Mouse (Mus musculus) cerebral cortex, adult 2 months (tissue): ENCODE data around the gene Ccnf.

Experiments
- WGBS: fragments of 180-500 bp; shearing (Covaris S2); methylation state at CpG from one replicate; pipeline ENCODE4 v1.1.7; 2018; 5-methylcytosine and 5-hydroxymethylcytosine counted together

Ccnf gene

DNA sequence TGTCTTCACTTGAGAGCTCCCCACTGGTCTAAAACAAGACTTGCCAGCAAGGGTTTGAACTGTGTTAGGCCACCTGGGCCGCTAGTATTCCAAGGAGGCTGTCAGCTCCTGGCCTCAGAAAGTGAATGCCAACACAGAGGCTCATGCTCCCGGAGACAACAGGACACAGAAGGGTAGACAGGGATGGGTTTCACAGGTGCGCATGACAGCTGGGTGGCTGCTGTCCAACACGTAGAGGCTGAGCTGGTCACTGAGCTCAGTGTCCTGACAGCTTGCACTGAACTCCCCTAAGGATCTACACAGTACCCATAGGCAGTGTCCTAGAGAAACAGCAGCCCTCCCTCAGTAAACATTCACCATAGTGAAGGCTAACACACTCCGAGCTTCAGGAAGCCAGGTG, 27.8 kb downstream of the Ccnf start:
- WGBS = 89% methylated on average over 5 of the region's 5 CpGs

DNA sequence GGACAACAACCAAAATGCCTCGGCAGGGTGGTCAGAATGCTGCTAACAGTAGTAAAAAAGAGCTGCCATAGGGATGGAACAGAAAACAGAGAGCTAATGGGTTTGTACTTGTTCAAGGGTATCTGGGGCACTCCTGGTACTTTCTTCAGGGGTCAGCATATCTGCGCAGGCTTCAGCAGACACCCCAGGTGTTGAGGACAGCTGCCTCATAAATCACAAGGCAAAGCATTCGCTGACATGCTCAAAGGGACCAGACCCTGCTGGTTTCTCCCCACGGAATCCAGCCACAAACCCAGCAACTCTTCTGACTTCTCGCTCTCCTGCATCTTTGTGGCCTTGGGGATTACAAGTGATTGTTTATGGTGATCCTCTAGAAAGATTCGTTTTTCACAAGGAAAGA, 28.6 kb downstream of the Ccnf start:
- 85% methylated on average over 6 of the region's 6 CpGs for WGBS

DNA sequence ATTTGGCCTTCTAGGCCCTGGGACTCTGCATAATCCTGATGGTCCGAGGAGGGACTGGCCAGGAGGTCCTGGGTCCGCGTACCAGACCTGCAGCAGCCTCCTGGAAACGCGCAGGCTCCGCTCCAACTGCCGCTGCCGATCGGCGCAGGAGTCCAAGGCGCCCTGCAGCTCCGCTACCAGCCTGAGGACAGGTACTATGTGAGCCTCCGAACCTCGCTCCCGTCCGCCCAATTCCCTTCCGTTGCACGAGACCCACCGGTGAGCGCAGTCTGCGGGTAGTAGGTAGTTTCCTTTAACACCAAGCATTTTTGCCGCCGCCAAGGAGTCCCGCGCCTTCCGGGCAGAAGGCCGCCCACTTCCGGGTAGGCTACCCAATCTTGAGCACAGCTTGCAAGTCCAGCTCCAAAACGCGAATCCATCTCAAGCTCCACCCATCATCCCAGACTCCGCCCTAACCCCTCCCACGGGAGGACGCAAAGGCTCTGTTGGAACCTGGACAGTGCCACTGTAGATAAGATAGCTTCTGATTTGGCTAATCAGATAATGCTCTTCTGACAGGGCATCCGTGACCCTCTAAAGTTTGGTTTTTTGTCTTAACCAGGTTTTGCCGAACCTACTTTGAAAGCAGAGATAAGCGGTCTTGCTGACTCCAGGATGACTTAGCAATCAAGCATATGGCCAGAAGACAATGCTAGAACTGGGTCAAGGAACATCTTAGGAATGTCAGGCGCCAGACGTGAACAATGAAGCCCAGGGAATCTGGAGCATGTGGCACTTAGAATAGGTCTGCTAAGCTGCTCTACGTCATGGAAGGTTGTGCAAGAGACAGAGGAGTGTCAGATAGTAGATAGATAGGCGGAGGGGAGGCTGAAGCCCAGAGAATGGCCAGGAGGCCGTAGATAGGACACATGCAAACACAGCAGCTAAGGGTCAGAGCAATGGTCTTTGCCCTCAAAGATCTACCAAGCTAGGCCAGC, 30.6 kb downstream of the Ccnf start, which contains the start of gene Tedc2:
Gene Tedc2 (minus strand): TSS at position 417 of the 977 bp plus-strand sequence.
- 5% methylated on average over 41 of the region's 41 CpGs for WGBS

DNA sequence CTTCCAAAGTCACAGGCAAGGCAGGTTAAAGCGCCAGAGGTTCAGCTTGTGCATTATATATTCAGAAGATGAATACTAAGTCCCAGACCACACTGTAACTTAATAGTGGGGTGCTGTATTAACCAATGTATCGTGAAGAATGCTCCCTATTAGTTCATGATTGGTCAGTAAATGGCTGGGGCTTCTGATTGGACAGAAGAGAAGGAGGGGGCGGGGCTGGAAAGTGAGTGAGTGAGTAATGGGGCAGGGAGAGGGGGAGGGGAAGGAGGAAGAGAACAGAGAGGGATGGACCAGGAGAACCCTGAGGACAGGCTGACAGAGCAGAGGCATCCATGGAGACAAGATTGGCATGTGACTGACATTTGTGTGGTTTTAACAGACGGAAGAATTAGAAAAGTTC, 34.4 kb downstream of the Ccnf start:
- WGBS = 84% methylated on average over 4 of the region's 4 CpGs

DNA sequence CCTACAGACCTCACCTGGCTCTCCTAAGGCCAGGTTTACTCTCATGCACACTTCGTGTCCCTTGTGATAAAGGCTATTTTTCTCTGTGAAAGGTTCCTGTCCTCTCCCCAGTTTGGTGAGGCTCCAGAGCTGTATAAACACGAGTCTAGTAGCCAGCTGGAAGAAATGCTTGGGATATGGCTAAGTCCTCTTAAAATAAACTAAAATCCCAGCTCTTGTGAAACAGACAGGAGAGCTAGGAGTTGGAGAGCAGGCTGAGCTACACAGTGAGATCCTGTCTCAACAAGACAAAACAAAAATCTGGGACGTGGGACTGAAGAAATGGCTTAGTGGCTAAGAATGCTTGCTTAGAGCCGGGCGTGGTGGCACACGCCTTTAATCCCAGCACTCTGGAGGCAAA, 38.1 kb downstream of the Ccnf start:
- WGBS = 43% methylated on average over 6 of the region's 6 CpGs

DNA sequence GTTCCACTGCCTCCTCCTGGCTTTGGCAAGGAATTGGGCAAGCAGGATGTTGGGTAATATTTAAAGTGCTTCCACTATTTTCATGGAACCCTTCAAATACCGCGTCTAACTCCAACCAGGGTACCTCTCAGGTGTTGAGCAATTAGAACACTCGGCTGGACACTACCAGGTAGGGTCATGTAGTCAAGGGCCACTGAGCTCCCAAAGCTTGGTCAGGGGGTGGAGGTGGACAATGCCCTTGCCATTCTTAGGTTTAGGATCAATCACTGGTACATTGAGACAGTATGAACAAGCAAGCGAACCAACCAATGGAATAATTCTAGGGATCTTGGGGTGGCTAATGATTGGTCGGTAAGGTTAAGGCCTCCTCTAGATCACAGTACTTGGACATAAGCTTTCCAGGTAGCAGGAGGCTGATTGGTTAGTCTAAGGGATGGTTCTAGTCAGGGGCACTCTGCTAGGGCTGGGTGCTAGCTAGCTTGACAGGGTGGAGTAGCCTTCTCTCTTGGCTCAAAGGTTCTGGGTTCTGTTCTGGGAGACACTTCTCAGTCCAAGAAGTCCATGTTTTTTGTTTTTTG, 38.8 kb downstream of the Ccnf start:
- WGBS = 37% methylated on average over 5 of the region's 5 CpGs

DNA sequence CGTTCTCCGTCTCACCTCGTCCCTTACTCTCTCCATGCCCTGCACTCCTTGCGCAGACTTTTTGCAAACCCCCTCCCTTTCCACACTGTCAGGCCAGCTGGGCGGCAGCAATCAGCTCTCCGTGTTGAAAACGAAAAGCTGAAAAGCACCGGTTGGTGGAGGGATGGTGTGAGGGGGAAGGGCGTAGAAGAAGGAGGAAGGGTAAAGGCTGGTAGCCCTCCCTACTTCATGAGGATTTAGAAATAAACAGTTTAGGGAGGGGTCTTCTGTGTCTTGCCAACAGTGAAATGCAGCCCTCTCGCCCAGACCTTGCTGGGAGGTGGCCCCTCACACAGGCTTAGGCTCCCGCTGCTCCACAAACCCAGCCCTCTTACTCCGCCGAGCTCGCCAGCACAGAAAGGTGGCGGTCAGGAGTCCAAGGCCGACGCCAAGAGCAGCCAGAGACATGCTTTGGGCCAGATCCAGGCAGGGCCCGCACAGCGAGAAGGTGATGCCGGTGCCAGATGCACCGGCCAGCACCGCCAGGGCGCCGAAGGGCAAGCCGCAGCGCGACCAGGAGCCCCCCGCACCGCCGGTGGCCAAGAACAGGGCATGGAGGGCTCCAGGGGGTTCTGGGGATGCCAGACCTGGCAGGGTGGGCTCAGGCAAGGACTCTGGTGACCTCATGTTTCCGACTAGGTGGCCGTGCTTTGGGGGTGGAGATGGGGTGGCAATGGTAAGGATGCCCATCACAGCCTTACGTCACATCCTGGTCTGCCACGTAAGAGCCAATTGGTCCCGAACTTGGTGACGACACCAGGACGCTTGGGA, 39.4 kb downstream of the Ccnf start:
- 4% methylated on average over 37 of the region's 37 CpGs for WGBS

DNA sequence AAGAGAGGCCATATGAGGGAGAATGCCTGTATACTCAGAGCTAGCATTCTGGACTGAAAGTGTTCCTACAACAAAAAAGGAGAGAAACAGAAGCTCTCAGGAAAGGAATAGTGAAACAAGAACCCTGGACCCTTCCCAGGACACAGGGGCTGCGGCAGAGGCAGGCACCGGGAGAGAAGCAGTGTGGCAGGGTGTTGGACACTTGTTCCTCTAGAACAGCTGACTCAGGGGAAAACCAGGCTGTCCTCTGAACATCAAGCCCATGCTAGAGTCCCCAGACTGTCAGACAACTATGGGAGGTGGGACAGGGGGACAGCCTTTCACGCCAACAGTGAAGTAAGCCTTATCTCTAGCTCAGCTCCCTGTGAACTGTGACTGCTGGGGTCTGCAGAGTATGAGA, 40.7 kb downstream of the Ccnf start:
- WGBS = 79% methylated on average over 3 of the region's 3 CpGs

DNA sequence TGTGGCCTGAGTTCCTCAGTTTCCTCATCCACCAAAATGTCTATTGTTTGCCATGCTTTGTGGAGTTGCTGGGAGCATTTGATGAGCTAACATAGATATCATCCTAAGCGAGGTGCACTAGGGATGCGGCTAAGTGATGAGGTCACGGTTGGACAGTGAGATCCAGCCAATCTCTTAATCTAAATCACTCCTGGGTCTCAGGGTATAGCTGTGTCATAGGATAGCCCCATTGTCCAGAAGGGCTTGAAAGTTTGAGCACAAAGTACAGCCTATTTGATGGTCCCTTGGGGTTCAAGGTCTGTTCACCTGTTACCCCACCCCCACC, 41.4 kb downstream of the Ccnf start:
- WGBS = 79% methylated on average over 3 of the region's 3 CpGs

DNA sequence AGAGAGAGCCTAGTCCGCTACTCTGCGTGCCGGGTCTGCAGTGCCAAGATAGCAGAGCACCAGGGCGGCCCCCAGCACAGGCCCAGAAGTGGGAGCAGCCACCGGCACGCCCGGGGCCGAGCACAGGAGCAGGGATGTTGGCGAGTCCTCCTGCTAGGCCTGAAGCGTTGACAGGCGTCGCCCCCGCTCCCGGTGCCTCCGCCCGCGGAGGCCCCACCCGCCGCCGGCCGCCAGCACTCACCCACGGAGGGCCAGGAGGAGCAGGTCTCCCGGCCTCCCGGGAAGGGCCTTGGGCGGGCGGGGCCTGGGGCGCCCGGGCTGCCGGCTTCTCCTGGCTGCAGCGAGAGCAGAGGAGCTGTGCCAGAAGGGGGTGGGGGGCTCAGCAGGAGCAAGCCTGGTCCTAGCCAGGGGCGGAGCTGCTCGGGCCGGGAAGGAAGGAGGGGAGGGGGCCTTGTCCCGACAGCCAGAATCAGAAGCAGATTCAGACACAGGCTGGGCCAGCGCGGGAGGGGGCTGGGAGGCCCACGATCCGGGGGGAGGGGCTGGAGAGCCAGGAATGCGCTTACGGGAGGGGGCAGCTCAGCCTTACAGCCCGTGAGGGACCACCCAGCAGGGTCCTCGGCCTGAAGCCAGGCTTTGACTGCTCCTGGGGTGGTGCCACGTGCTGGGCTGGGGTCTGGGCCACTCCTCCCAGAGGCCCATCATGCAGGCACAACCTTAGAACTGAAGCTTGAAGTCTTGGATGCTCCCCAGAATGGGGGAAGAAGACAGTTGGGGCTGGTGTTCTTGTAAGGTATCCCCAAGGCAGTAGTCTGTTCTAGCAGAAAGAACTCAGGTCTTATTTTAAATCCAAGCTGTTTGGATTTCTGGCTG, 42.0 kb downstream of the Ccnf start, which contains the start of gene Ntn3:
Gene Ntn3 (minus strand): TSS at position 489 of the 873 bp plus-strand sequence.
- 2% methylated on average over 43 of the region's 43 CpGs for WGBS

DNA sequence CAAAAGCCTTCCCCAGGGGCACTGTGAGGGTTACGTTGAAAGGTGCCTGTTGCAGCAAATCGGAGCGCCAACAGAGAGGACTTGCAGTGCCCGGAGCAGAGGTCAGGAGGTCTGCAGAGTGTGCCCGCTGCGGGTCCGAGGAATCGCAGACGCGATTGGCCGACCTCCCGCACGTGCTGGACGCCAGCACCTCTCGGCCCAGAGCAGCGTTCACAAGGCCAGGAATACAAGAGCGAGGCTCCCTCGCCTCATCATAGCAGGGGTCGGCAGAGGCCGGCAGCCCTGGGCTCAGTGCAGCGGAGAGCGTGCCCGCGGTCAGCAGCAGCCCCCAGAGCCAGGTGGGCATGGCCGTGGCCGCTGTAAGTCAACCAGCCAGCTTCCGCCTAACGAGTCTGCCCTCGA, 42.6 kb downstream of the Ccnf start:
- 4% methylated on average over 29 of the region's 29 CpGs for WGBS

DNA sequence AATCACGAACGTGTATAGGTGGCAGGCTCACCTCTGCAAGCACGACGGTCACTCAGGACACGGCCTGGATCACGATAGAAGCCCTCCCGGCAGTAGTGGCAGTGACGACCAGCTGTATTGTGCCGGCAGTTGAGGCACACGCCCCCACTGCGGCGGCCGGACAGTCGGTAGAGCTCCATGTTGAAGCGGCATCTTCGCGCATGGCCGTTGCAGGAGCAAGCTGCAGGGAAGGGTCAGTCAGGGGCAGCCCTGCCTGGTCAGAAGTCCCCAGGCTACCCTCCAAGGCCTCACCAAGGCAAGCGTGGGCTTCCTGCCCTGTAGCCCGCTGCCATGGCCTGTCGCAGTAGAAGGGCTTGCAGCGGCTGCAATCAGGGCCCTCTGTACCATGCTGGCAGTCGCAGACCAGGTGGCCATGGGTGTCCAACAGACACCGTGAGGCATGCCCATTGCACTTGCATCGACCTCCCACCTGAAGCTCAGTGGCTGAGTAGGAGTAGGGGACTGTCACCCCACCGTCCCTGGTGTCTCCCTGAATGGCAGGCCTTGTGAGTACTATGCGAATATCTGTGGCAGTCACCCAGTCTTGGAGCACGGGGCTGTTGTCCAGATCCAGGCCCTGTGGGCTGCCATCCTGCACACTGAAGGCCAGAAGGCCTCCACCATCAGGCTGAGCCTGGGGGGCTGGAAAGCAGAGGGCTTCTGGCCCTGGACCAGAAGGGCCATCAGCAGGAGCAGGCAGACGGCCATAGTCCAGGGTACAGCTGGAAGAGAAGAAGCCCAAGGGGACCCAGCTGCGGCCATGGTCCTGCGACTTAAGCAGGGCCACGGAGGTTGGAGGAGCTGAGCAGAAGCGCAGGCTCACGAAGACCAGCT, 43.3 kb downstream of the Ccnf start:
- WGBS = 70% methylated on average over 34 of the region's 34 CpGs

DNA sequence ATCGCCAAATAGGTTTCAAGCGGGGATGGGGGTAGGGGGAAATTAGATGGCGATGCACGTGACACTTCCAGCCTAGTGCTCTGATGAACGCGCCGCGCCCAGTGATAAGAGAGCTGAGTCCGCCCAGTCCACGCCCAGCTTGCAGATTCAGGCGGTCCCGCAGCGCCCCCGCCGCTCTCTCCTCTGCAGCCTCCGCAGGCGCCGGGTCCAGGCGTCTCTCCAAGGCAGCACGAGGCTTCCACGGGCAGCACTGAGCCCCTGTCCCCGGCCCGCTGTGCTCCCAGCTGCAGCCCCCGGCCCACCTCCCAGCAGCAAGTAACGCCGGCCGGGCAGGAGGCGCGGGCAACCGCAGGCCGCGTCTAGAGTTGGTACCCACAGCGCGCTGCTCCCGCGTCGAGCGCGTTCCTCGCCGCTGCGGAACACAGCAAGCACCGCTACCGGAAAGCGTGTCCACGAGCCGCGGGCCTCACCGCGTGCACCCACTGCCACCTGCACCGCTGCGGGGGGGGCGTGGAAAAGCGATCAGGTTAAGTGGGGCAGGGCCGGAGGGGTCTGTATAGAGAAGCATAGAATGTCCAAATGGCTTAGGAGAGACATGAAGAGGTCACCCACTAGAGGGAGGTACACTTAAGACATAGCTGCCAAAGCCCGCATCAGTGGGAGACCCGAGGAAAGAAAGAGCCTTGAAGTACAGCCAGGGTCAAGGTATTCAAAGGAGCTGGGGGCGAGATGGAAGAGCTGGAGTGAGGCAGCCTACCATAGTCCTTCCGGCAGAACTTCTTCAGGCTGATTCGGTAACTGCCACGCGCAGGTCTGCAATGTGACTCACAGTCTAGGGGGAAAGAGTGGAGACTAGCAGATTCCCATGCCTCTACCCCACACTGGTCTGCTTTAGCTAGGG, 44.6 kb downstream of the Ccnf start:
- 6% methylated on average over 61 of the region's 62 CpGs for WGBS

DNA sequence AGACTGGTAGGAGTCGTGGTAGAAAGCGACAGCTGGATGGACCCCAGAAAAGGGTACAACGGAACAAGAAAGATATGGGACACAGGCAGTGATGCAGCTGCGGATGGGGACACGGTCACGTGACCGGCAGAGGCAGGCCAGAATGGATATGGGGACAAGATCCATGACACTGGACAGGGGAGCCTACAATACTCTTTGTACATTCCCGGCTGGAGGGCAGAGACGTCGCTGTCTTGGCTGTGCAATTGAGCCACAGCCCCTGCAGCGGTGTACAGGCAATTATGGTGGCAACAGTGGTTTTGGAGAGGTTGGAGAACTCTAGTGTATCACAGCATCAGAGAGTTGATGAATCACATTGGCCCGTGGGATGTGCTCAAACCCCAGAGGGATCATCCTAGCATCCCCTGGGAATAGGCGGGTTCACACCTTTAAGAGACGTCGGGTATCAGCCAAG, 45.3 kb downstream of the Ccnf start:
- 8% methylated on average over 15 of the region's 15 CpGs for WGBS

DNA sequence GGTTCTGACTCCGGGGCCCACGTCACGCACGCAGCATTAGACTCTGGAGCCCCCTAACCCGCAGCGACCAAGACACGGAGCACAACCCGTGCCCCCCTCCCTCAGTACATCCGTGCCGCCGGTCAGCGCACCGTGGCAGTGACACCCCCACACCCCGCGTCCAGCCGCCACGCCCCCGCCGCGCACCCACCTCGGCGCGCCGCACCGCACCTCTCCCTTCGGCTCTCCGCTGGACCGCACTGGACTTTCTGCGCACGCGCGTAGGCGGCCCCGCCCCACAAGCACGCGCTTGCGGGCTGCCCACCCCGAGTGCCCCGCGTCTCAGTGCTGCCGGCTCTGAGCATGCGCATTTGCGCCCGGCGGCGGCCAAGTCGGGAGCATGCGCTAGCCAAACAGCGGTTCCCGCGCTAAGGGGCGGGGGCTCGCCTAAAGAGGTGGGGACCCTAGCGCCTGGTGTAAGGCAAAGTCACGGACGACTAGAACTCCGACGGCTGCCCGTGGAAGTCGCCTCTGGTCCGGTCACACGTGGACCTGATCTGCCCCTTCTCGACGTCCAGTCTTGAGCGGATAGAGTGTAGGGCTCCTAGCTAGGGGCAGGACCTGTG, 45.9 kb downstream of the Ccnf start, which contains the start of gene Tbc1d24:
Gene Tbc1d24 (minus strand): TSS at position 279 of the 605 bp plus-strand sequence.
- 1% methylated on average over 65 of the region's 65 CpGs for WGBS

DNA sequence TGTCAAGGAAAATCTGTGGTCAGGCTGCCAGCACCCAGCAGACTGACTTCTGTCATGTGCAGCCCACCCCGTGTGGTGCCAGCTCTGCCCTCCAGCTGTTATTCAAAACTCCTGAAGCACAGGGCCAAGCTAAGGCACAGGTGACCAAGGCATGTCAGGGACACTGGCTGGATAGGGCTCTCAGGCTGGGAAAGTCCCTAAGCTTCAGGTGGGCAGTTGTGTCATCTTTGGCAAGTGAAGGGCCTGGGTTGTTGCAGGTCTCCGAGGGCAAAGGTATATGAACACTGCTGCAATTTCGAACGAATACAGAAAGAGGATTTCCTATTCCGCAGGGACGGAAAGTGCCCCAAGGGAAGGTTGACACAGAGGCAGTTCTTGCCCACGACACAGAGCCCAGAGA, 46.4 kb downstream of the Ccnf start:
- 1% methylated on average over 7 of the region's 7 CpGs for WGBS

DNA sequence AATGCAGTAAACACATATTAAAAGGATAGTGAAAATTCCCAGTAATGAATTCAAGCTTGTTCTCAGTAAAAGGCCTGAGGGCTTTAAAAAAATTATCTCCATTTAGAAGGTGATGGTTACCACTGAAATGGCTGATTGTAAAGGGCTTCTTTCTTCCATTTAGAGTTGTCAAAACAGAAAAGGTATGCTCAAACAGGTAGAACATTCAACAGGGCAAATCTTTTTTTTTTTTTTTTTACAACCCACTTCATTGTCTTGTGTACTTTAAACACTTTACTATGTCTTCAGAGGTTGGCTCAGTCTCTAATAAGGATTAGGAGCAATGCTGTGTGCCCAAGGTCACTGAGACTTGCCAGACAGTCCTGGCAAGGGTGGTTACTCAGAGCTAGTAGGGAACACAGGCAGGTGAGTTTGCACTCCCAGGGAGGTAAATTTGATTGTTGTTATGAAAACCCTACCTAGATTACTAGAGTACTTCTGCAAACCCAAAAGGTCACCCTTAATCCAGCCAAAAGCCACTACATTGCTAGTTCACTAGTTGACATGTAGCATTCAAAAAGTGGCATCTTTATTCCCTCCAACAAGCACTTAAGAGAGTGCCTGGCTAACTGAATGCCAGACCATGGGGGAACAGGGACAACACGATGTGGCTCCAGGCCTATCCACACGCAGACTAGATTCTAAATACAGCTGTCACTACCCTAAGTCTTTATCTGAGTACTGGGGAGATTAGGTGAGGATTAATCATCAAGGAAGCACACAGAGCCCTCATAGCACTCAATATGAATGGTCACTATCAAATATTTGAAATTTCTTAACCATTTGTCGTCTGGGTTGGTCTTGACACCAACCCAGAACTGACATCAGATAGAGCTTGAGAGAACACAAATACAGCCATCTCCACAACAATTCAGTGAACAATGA, 47.4 kb downstream of the Ccnf start:
- WGBS = 48% methylated on average over 3 of the region's 3 CpGs

DNA sequence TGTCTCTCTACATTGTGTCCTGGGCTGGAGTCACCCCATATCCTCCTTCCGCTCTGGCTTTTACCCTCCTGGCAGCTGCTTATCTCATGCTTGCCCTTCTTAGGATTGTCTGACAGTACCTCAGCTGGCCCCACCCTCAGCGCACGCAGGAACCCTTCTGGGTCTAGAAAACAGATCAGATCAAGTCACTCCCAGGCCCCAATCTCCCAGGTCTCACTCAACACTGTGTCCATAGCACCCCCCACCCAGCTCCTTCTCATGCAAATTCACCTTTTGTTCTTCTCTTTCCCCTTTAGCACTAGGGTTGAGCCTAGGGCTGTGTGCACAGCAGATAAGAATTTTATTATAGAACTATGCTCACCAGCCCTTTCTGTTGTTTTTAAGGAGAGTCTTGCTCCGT, 48.2 kb downstream of the Ccnf start:
- 69% methylated on average over 4 of the region's 4 CpGs for WGBS
